Mouse (Mus musculus): ENCODE measurements at regions not wholly inside any gene's neighbourhood (a gene's known extent, or its start where the extent isn't known, plus 50 kb on each side); places are given as distances from the start of the nearest gene placed in this dataset.

GRCm38 (mm10) chr10:16685352-16685751 lies 1037.7 kb upstream of the Cited2 start:
- DNase-seq: no peak

GRCm38 (mm10) chr10:16706976-16707375 lies 1016.0 kb upstream of the Cited2 start:
- DNase-seq: no peak
- intact Hi-C loops (cut with DNase I; ENCODE audit: low total_unique reads): no loop called here

More at GRCm38 (mm10) chr10:16685352-16685751, 1037.7 kb upstream of the Cited2 start:
- intact Hi-C loops (cut with DNase I; ENCODE audit: low total_unique reads): no loop called here

GRCm38 (mm10) chr10:16713143-16713542 lies 1009.9 kb upstream of the Cited2 start:
- no peak for DNase-seq
- intact Hi-C loops (cut with DNase I; ENCODE audit: low total_unique reads): no loop called here

DNA sequence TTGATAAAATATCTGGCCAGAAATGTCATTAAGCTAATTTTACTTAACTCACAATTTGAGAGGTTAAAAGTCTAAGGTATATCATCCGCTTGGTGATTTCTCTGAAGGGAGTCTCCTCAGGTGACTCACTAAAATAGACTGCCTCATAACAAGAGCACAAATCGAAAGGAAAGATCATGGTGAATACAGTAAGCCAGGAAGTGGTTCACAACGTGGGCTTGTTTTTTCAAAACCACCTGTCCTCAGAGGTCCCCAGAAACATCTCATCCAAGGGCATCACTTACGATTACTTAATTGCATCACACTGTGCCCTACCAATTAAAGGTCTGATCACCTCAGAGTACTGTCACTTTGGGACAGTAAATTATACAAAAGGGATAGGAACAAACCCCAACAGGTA lies 1009.0 kb upstream of the Cited2 start:
- no peak for DNase-seq
- intact Hi-C loops (cut with DNase I; ENCODE audit: low total_unique reads): no loop called here

DNA sequence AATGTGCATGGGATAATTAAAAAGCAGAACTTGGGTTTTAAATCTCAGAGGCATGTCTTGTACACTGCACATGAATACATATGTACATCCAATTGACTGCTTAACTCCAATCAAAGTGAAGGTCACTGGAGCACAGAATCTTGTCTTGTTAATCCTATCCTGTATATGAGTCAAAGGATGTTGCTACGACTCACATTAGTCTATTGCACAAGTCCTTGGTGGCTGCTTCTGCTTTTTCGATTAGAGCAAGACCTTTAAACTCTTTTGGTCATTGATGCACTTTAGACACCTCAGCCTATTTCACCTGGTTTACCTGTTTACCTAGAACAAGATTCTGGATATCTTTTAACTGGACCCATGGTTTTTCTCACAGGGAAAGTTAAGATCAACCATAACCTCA lies 1008.5 kb upstream of the Cited2 start:
- intact Hi-C loops (cut with DNase I; ENCODE audit: low total_unique reads): no loop called here
- DNase-seq: no peak

DNA sequence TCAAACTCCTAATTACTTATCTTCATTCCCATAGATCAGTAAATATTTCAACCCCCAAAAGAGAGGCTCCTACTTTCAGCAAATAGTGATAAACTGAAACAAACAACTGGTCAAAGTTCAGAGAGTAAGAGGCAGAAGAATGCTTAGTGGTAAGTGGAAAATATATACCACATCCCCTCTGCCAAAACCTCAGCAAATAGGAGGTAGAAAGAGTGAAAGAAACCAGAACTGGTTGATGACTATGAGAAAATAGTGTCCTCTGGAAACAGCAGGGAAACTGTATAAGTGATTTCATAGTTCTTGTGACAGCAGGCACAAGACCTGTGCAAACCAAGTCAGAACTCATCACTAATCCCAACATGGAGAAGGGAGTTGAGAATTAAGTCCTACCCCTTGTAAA lies 980.8 kb upstream of the Cited2 start:
- no peak for DNase-seq
- intact Hi-C loops (cut with DNase I; ENCODE audit: low total_unique reads): no loop called here

GRCm38 (mm10) chr10:16751546-16751945 lies 971.5 kb upstream of the Cited2 start:
- intact Hi-C loops (cut with DNase I; ENCODE audit: low total_unique reads): no loop called here

GRCm38 (mm10) chr10:16789641-16790243 lies 933.3 kb upstream of the Cited2 start:
- intact Hi-C loops (cut with DNase I; ENCODE audit: low total_unique reads): no loop called here
- peak; percentile 32 for DNase-seq

More at GRCm38 (mm10) chr10:16751546-16751945, 971.5 kb upstream of the Cited2 start:
- DNase-seq: no peak

- intact Hi-C loops (cut with DNase I; ENCODE audit: low total_unique reads): no loop called here
- no peak for DNase-seq
Measured at GRCm38 (mm10) chr10:16803978-16804377, 919.0 kb upstream of the Cited2 start.

GRCm38 (mm10) chr10:16810716-16811115 lies 912.3 kb upstream of the Cited2 start:
- DNase-seq: no peak
- intact Hi-C loops (cut with DNase I; ENCODE audit: low total_unique reads): no loop called here

DNA sequence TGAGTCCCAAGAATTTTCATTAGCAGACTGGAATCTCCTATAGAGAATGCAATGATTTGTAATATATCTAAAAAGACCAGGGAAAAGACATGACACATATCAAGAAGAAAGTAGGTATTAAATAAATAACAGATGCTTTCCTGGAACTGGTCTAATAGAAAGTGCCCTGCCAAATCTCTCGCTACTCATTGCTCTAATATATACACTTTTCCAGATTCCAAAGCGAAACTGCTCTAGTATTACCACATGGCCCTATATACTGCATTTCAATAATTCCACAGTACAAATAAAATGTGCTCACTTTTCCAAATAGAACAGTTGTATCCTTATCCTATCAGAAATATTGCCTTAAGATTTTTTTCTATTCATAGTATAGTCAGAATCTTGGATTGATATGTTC lies 909.0 kb upstream of the Cited2 start:
- no peak for DNase-seq
- intact Hi-C loops (cut with DNase I; ENCODE audit: low total_unique reads): no loop called here

GRCm38 (mm10) chr10:16861534-16861933 lies 861.5 kb upstream of the Cited2 start:
- DNase-seq: no peak
- intact Hi-C loops (cut with DNase I; ENCODE audit: low total_unique reads): no loop called here

- intact Hi-C loops (cut with DNase I; ENCODE audit: low total_unique reads): no loop called here
- DNase-seq: no peak
Measured at GRCm38 (mm10) chr10:16866914-16867313, 856.1 kb upstream of the Cited2 start.

- intact Hi-C loops (cut with DNase I; ENCODE audit: low total_unique reads): no loop called here
- no peak for DNase-seq
Measured at GRCm38 (mm10) chr10:16874131-16874530, 848.9 kb upstream of the Cited2 start.

GRCm38 (mm10) chr10:16878197-16878596 lies 844.8 kb upstream of the Cited2 start:
- intact Hi-C loops (cut with DNase I; ENCODE audit: low total_unique reads): no loop called here

DNA sequence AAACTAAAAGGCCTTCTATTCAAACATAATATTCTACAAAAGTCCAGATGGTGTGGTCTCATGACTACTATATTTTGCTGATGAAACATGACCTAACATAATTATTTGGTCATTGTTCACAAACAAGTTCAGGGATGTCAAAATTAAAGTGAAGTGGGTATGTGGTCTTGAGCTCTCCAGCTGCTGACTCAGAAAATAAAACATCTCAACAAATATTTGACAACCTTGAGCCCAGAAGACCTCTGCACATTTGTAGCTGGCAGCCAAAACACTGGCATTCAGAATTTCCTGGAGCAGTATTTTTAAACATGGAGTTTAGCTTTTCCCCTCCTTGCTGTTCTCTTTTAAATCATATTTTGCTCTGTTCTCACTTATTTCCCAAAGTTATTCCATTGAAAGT lies 829.7 kb upstream of the Cited2 start:
- intact Hi-C loops (cut with DNase I; ENCODE audit: low total_unique reads): no loop called here
- DNase-seq: no peak

More at GRCm38 (mm10) chr10:16878197-16878596, 844.8 kb upstream of the Cited2 start:
- DNase-seq: no peak

- intact Hi-C loops (cut with DNase I; ENCODE audit: low total_unique reads): no loop called here
- no peak for DNase-seq
Measured at GRCm38 (mm10) chr10:16895332-16895731, 827.7 kb upstream of the Cited2 start.

- intact Hi-C loops (cut with DNase I; ENCODE audit: low total_unique reads): no loop called here
- no peak for DNase-seq
Measured at GRCm38 (mm10) chr10:16922888-16923287, 800.1 kb upstream of the Cited2 start.

DNA sequence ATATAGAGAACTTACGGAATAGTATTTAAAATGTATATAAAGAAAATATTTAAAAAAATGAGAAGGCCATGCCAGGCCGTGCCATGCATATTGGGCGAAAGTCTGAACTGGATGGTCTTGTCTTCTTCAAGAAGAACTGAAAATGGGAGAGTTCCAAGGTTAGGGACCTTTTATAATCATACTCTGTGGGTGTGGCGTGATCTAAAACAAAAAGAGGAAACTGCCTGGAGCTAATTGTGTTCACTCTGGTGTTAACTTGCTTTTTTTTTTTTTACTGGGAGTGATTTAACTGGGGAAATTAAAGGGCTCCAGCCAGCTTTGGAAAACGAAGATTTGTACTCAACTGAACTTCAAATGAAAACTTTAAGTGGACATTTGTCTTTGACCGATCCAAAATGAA lies 799.2 kb upstream of the Cited2 start:
- intact Hi-C loops (cut with DNase I; ENCODE audit: low total_unique reads): no loop called here
- DNase-seq: no peak

DNA sequence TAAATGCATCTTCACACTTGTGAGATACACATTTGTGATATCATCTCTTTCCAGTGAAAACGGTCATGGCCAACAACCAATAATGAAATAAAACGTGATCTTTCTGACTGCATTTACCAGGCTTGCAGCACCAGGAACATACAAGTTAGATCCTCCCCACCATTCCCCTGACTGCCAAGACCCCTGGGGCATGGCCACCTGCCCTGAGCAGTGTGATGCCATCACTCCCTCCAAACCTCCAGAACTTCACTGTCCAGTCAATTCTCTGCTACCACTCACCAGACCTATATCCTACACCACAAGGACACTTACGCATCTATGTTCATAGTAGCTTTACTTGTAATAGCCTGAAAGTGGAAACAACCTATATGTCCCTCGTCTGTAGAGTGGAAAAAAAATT lies 785.3 kb upstream of the Cited2 start:
- no peak for DNase-seq
- intact Hi-C loops (cut with DNase I; ENCODE audit: low total_unique reads): no loop called here

DNA sequence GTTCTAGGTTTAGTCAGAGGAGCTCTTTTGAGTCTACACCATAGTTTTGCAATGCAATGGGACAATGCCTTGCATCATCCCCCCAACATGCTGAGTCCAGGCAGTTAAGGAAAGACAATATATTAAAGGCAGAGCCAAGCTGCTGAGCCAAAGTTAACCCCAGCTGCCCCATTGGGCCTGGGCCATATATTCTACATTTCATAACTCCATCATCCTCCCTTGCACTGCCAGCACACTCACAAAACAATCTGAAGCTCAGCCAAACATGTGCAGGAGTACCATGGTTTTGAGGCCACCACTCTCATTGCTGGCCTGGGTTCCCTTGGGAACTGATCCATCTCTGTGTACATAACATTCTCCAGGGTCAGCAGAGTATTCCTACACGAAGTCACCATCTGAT lies 771.4 kb upstream of the Cited2 start:
- DNase-seq: no peak
- intact Hi-C loops (cut with DNase I; ENCODE audit: low total_unique reads): no loop called here

GRCm38 (mm10) chr10:16960971-16961370 lies 762.0 kb upstream of the Cited2 start:
- no peak for DNase-seq
- intact Hi-C loops (cut with DNase I; ENCODE audit: low total_unique reads): no loop called here

All from gastrocnemius, postnatal 14 days (tissue).